Mouse (Mus musculus) heart, embryonic 14.5 days (tissue): ENCODE data around the gene Selenof. TPM values are rescaled to one million over a fixed set of nuclear protein-coding genes. Genes with fewer than 3 reads are reported as not detected.
A peak's percentile ranks its signal among the peaks of the same experiment; 100 is the strongest.

ENCODE experiments used
- ATAC-seq: fragments of 200-750 bp; cut with Nextera tagmentation; 2 replicates; pipeline ENCODE4 v1.8.0; 2017; ENCODE audit warnings: low read depth, moderate TSS enrichment; ENCODE audit not compliant: insufficient number of reproducible peaks, insufficient read depth, low FRiP score
- H3K27ac ChIP-seq, 2 experiments: fragments of 200-500 bp in 1 of 2; fragments of 300-500 bp in 1 of 2; sonication (generic) in 1 of 2; replicated peaks in 1 of 2; 2 replicates each; pipeline ENCODE4 v1.5.1; 2012 to 2014; ENCODE audit warnings: low read depth in 2 of 2, low read length in 2 of 2, control low read depth in 1 of 2, mild to moderate bottlenecking in 1 of 2, mixed read lengths in 1 of 2; ENCODE audit not compliant: control insufficient read depth in 1 of 2, insufficient read depth in 1 of 2
- H3K27me3 ChIP-seq: fragments of 300-500 bp; sonication (generic); 2 replicates; pipeline ENCODE4 v1.6.1; 2014; ENCODE audit warnings: mild to moderate bottlenecking, low read length, control low read depth; ENCODE audit not compliant: control insufficient read depth, insufficient read depth
- H3K36me3 ChIP-seq: fragments of 300-500 bp; sonication (generic); 2 replicates; pipeline ENCODE4 v1.6.1; 2014; ENCODE audit warnings: mild to moderate bottlenecking, control low read depth, low read length, mixed read lengths; ENCODE audit not compliant: control insufficient read depth, insufficient read depth
- H3K4me1 ChIP-seq, 2 experiments: fragments of 200-500 bp in 1 of 2; fragments of 300-500 bp in 1 of 2; sonication (generic) in 1 of 2; 2 replicates each; pipeline ENCODE4 v1.6.1; 2012 to 2014; ENCODE audit warnings: low read length in 2 of 2, control low read depth in 1 of 2, mixed read lengths in 1 of 2; ENCODE audit not compliant: control insufficient read depth in 2 of 2, insufficient read depth in 2 of 2
- H3K4me2 ChIP-seq: fragments of 300-500 bp; sonication (generic); 2 replicates; pipeline ENCODE4 v1.6.1; 2014; ENCODE audit warnings: mild to moderate bottlenecking, low read length
- H3K4me3 ChIP-seq, 2 experiments: fragments of 200-500 bp in 1 of 2; fragments of 300-500 bp in 1 of 2; sonication (generic) in 1 of 2; 2 replicates each; pipeline ENCODE4 v1.5.1; 2012 to 2014; ENCODE audit warnings: low read length in 2 of 2, mild to moderate bottlenecking in 2 of 2, control low read depth in 1 of 2, low read depth in 1 of 2, moderate library complexity in 1 of 2; ENCODE audit not compliant: control insufficient read depth in 1 of 2, insufficient read depth in 1 of 2
- H3K9ac ChIP-seq: fragments of 300-500 bp; sonication (generic); 2 replicates; pipeline ENCODE4 v1.6.1; 2014; ENCODE audit warnings: mild to moderate bottlenecking, low read length
- H3K9me3 ChIP-seq: fragments of 300-500 bp; sonication (generic); 2 replicates; pipeline ENCODE4 v1.6.1; 2016; ENCODE audit warnings: low read length, control low read depth; ENCODE audit not compliant: control insufficient read depth
- WGBS: fragments of 180-500 bp; shearing (Covaris S2); extraction: QIAGEN DNeasy Blood & Tissue Kit; methylation state at CpG from one replicate; pipeline ENCODE4 v1.1.7; 2014; 5-methylcytosine and 5-hydroxymethylcytosine counted together
- polyA plus RNA-seq: library from polyadenylated mRNA; unstranded; fragments of >200 nt; fragmentation: Nextera tagmentation; extraction: Ambion mirVana; gene quantifications from 2 replicates; pipeline ENCODE4 v1.2.1, GENCODE M21; 2014

Gene Selenof
- polyA plus RNA-seq, 1 experiment from 2014 or later = 384 TPM

- H3K27ac ChIP-seq = no peak overlapping the region
- no peak for ATAC-seq
- 77% methylated on average over 6 of the region's 6 CpGs for WGBS
- no peak overlapping the region for H3K9ac ChIP-seq
- peaks cover 15 to 29% of the 10 kb centered on the region in 2 experiments for H3K4me1 ChIP-seq
- no peak overlapping the region for H3K4me2 ChIP-seq
- H3K36me3 ChIP-seq = no peaks in the 10 kb centered on the region
- no peaks in the 10 kb centered on the region for H3K27me3 ChIP-seq
- 0 out of 2 replicates have a peak, but pooled peaks cover 2% of the 10 kb centered on the region for H3K9me3 ChIP-seq
- H3K4me3 ChIP-seq = no peak overlapping the region
Measured at GRCm38 (mm10) chr3:144614277-144614676, 44.2 kb downstream of the Selenof start.

GRCm38 (mm10) chr3:144614698-144615097, 44.6 kb downstream of the Selenof start:
- no peak overlapping the region for H3K4me3 ChIP-seq
- 0 out of 2 replicates have a peak, but pooled peaks cover 2% of the 10 kb centered on the region for H3K9me3 ChIP-seq
- H3K9ac ChIP-seq = no peak overlapping the region
- no peak overlapping the region for H3K27ac ChIP-seq
- H3K27me3 ChIP-seq = no peaks in the 10 kb centered on the region
- no peaks in the 10 kb centered on the region for H3K36me3 ChIP-seq
- H3K4me1 ChIP-seq = peaks cover 15 to 29% of the 10 kb centered on the region in 2 experiments
- H3K4me2 ChIP-seq = no peak overlapping the region
- ATAC-seq = no peak
- 72% methylated on average over 10 of the region's 10 CpGs for WGBS

GRCm38 (mm10) chr3:144615459-144615858, 45.4 kb downstream of the Selenof start:
- H3K4me1 ChIP-seq = peaks cover 15 to 29% of the 10 kb centered on the region in 2 experiments

GRCm38 (mm10) chr3:144616654-144617425, 46.7 kb downstream of the Selenof start:
- 67% methylated on average over 8 of the region's 8 CpGs for WGBS
- peak overlapping the region; percentile 43; the same call in 1 of the 2 replicates for H3K9ac ChIP-seq
- peaks cover 15 to 27% of the 10 kb centered on the region in 2 experiments for H3K4me1 ChIP-seq
- no peaks in the 10 kb centered on the region for H3K27me3 ChIP-seq
- no peak overlapping the region for H3K4me3 ChIP-seq
- peak overlapping the region; percentile 53 to 76; a peak in 3 of 4 replicates for H3K27ac ChIP-seq
- H3K36me3 ChIP-seq = no peaks in the 10 kb centered on the region
- peak overlapping the region; percentile 52 for H3K4me2 ChIP-seq
- H3K9me3 ChIP-seq = 0 out of 2 replicates have a peak, but pooled peaks cover 2% of the 10 kb centered on the region
- ATAC-seq = peak; percentile 71

More at GRCm38 (mm10) chr3:144615459-144615858, 45.4 kb downstream of the Selenof start:
- Histone ChIP-seq H3K9me3 (0 out of 2 replicates have a peak, but pooled peaks cover 2% of the 10 kb centered on the region), H3K27me3 (no peaks in the 10 kb centered on the region), H3K9ac (no peak overlapping the region), H3K27ac (peak overlapping the region in 1 of 2 experiments; percentile 26; a peak in 1 of 4 replicates), H3K4me3 (no peak overlapping the region), H3K4me2 (no peak overlapping the region), H3K36me3 (no peaks in the 10 kb centered on the region)
- 34% methylated on average over 9 of the region's 9 CpGs for WGBS
- ATAC-seq = no peak

- 0 out of 2 replicates have a peak, but pooled peaks have one; percentile 56 for ATAC-seq
- H3K27me3 ChIP-seq = no peaks in the 10 kb centered on the region
- peak overlapping the region; percentile 52 for H3K4me2 ChIP-seq
- H3K9me3 ChIP-seq = 0 out of 2 replicates have a peak, but pooled peaks cover 6% of the 10 kb centered on the region
- WGBS = 21% methylated on average over 10 of the region's 10 CpGs
- peak overlapping the region; percentile 43; the same call in 1 of the 2 replicates for H3K9ac ChIP-seq
- peak overlapping the region; percentile 65 to 76 for H3K27ac ChIP-seq
- H3K4me3 ChIP-seq = no peak overlapping the region
- peaks cover 13 to 25% of the 10 kb centered on the region in 2 experiments for H3K4me1 ChIP-seq
- no peaks in the 10 kb centered on the region for H3K36me3 ChIP-seq
Measured at GRCm38 (mm10) chr3:144617633-144618180, 47.6 kb downstream of the Selenof start.

GRCm38 (mm10) chr3:144622930-144623612, 53.0 kb downstream of the Selenof start:
- no peak overlapping the region for H3K4me2 ChIP-seq
- no peak for ATAC-seq
- H3K4me3 ChIP-seq = no peak overlapping the region
- no peaks in the 10 kb centered on the region for H3K36me3 ChIP-seq
- H3K27ac ChIP-seq = no peak overlapping the region
- no peak overlapping the region for H3K9ac ChIP-seq
- WGBS = 80% methylated on average over 13 of the region's 13 CpGs
- H3K9me3 ChIP-seq = 0 out of 2 replicates have a peak, but pooled peaks cover 8% of the 10 kb centered on the region
- H3K27me3 ChIP-seq = no peaks in the 10 kb centered on the region
- H3K4me1 ChIP-seq = peaks cover 3 to 5% of the 10 kb centered on the region in 2 experiments; a peak in 3 of 4 replicates

GRCm38 (mm10) chr3:144625691-144626090, 55.6 kb downstream of the Selenof start:
- ATAC-seq = no peak
- 58% methylated on average over 5 of the region's 5 CpGs for WGBS
- no peaks in the 10 kb centered on the region for H3K27me3 ChIP-seq
- no peak overlapping the region for H3K27ac ChIP-seq
- H3K4me3 ChIP-seq = no peak overlapping the region
- H3K36me3 ChIP-seq = no peaks in the 10 kb centered on the region
- 0 out of 2 replicates have a peak, but pooled peaks cover 6% of the 10 kb centered on the region for H3K9me3 ChIP-seq
- peaks cover 3 to 4% of the 10 kb centered on the region in 2 experiments; a peak in 2 of 4 replicates for H3K4me1 ChIP-seq
- H3K9ac ChIP-seq = no peak overlapping the region
- no peak overlapping the region for H3K4me2 ChIP-seq
